10 mouse cellular contexts compared by ENCODE assay signal in genomic region chr9:75479106-75479725, GRCm38 (mm10). TPM values are rescaled to one million over a fixed set of nuclear protein-coding genes. Genes with fewer than 3 reads are reported as not detected.
DNase-seq lines count a peak whose midpoint lies in the region; ATAC-seq and TF ChIP-seq lines count a peak whose summit lies in the region.
"Had no signal": no experiment of that assay in that cellular context is flagged by ENCODE, and none has a peak within 500 bp of the region (broad histone marks: within the 10 kb centered on the region; RNA-seq: fewer than 3 reads in every experiment).

No protein-coding gene starts in this region.

- ATAC-seq in activated CD4-positive, CD25-positive, alpha-beta regulatory T cell, adult 4 months, result no peak

- peak; percentile 46 for DNase-seq in layer of hippocampus, adult 2 months (ENCODE audit: low spot score in 2 of 2)
- DNase-seq in layer of hippocampus, postnatal 10 days (ENCODE audit: low spot score in 2 of 2), result no peak
- DNase-seq in brain, embryonic 14.5 days (ENCODE audit: low read depth), result peak; percentile 75
- peak; percentile 78 to 81 for DNase-seq in cerebellum, postnatal 14 days
- DNase-seq in layer of hippocampus, postnatal 36 days, result peak; percentile 11 to 13
- DNase-seq in heart, adult 11 months, result no peak
- DNase-seq in kidney, postnatal 25 days, result no peak
- DNase-seq: kidney, adult 18-20 months had no signal

- no peak for TF ChIP-seq CTCF in layer of hippocampus, adult 2 months (conservative IDR thresholded peaks at IDR 0.05)
- TF ChIP-seq CTCF in brain, embryonic 14.5 days (IDR thresholded peaks at IDR 0.05; ENCODE audit: borderline replicate concordance, extremely low read depth, insufficient read depth, insufficient read length), result no peak

- no peak for TF ChIP-seq POLR2A in brain, embryonic 14.5 days (IDR thresholded peaks at IDR 0.05; ENCODE audit: borderline replicate concordance, extremely low read depth, insufficient read depth, insufficient read length, poor library complexity, severe bottlenecking)

- H3K27ac ChIP-seq in layer of hippocampus, adult 2 months, result 0 out of 2 replicates have a peak overlapping the region, but pooled peaks have one; percentile 5
- H3K27ac ChIP-seq: lung, embryonic 15.5 days had no signal

- H3K4me3 ChIP-seq in layer of hippocampus, adult 2 months, result no peak overlapping the region
- H3K4me3 ChIP-seq: lung, embryonic 15.5 days had no signal

RNA-seq across cellular contexts. Expression of gene Leo1, which starts 37.9 kb away (rescaled TPM):
- total RNA-seq in layer of hippocampus, adult 2 months (2021), result 10 to 100 TPM; 24.1 to 24.3 TPM
- total RNA-seq in layer of hippocampus, postnatal 10 days (2021), result 10 to 100 TPM; 27.9 to 29.7 TPM
- 11.7 and 24.0 TPM in 2 replicates for polyA plus RNA-seq in brain, embryonic 14.5 days (2012; rRNA removed)
- total RNA-seq in layer of hippocampus, postnatal 36 days (2021), result 10 to 100 TPM; 22.8 to 23.9 TPM
- polyA plus RNA-seq in activated CD4-positive, CD25-positive, alpha-beta regulatory T cell, adult 4 months (2017; shearing (Covaris generic)), result 10 to 100 TPM; 33.4 to 43.1 TPM

Comparison
In these comparisons a context has a peak if more than half of its experiments do, and no peak if none do; other contexts are left out.
1. DNase-seq: peak in layer of hippocampus, adult 2 months (2 of 2), brain, embryonic 14.5 days (single experiment), cerebellum, postnatal 14 days (2 of 2) and layer of hippocampus, postnatal 36 days (2 of 2); none in layer of hippocampus, postnatal 10 days (0 of 2), heart, adult 11 months (single experiment) and kidney, postnatal 25 days (0 of 2).